In genomic region chr5:100217178-100218035, GRCm38 (mm10) we compare ENCODE assay signal across 8 mouse cellular contexts. TPM values are rescaled to one million over a fixed set of nuclear protein-coding genes. Genes with fewer than 3 reads are reported as not detected.
DNase-seq lines count a peak whose midpoint lies in the region; ATAC-seq and TF ChIP-seq lines count a peak whose summit lies in the region.

No protein-coding gene starts in this region.

- ATAC-seq in forebrain, embryonic 11.5 days (replicated peaks; ENCODE audit: low FRiP score): peak; percentile 70
- ATAC-seq in forebrain, embryonic 15.5 days (replicated peaks): no peak
- ATAC-seq in liver, embryonic 14.5 days (ENCODE audit: insufficient read depth): peak; percentile 68
- no peak for ATAC-seq in erythroblast, adult 5-6 weeks (replicated peaks; ENCODE audit: low FRiP score, poor library complexity, severe bottlenecking)

- no peak for DNase-seq in forebrain, embryonic 11.5 days (ENCODE audit: low spot score)
- DNase-seq in thymus, postnatal 0 days (ENCODE audit: low spot score): peak; percentile 48
- DNase-seq in thymus, postnatal 10 days (ENCODE audit: low spot score in 2 of 2): no peak
- peak in 2 of 3 experiments; percentile 12 to 19 for DNase-seq in liver, embryonic 14.5 days (ENCODE audit: low read depth in 3 of 3, low spot score in 3 of 3)
- DNase-seq in left cerebral cortex, postnatal 10 days (ENCODE audit: extremely low spot score in 1 of 2, low spot score in 2 of 2): no peak
- DNase-seq in cerebellum, postnatal 14 days: no peak

- H3K4me2 ChIP-seq in forebrain, embryonic 11.5 days (ENCODE audit: low read depth, low read length, severe bottlenecking): peak overlapping the region; percentile 29; the same call in 1 of the 2 replicates
- H3K4me2 ChIP-seq in forebrain, embryonic 15.5 days (replicated peaks): no peak overlapping the region
- H3K4me2 ChIP-seq in liver, embryonic 14.5 days (ENCODE audit: low read depth): peak overlapping the region; percentile 40

- no peaks in the 10 kb centered on the region for H3K9me3 ChIP-seq in forebrain, embryonic 11.5 days (ENCODE audit: control insufficient read depth, low read length)
- H3K9me3 ChIP-seq in forebrain, embryonic 15.5 days: no peaks in the 10 kb centered on the region
- no peaks in the 10 kb centered on the region for H3K9me3 ChIP-seq in liver, embryonic 14.5 days (ENCODE audit: control insufficient read depth, low read length)

- no peaks in the 10 kb centered on the region for H3K27me3 ChIP-seq in forebrain, embryonic 11.5 days (ENCODE audit: control insufficient read depth, insufficient read depth, low read length)
- H3K27me3 ChIP-seq in forebrain, embryonic 15.5 days: no peaks in the 10 kb centered on the region
- H3K27me3 ChIP-seq in liver, embryonic 14.5 days (ENCODE audit: control insufficient read depth, insufficient read depth, low read length): no peaks in the 10 kb centered on the region

- no peak overlapping the region for H3K9ac ChIP-seq in forebrain, embryonic 11.5 days (ENCODE audit: low read length)
- H3K9ac ChIP-seq in forebrain, embryonic 15.5 days (replicated peaks): no peak overlapping the region
- no peak overlapping the region for H3K9ac ChIP-seq in liver, embryonic 14.5 days (replicated peaks)

- H3K4me3 ChIP-seq in forebrain, embryonic 11.5 days (ENCODE audit: low read depth, low read length): no peak overlapping the region
- no peak overlapping the region for H3K4me3 ChIP-seq in forebrain, embryonic 15.5 days
- H3K4me3 ChIP-seq in liver, embryonic 14.5 days (ENCODE audit: insufficient read depth in 1 of 2, low read depth in 2 of 2, low read length in 2 of 2): peak overlapping the region in 1 of 2 experiments; percentile 58; a peak in 2 of 4 replicates

- H3K36me3 ChIP-seq in forebrain, embryonic 11.5 days (ENCODE audit: control insufficient read depth, insufficient read depth, low read length): no peaks in the 10 kb centered on the region
- no peaks in the 10 kb centered on the region for H3K36me3 ChIP-seq in forebrain, embryonic 15.5 days
- H3K36me3 ChIP-seq in liver, embryonic 14.5 days (replicated peaks; ENCODE audit: control insufficient read depth, insufficient read depth, low read depth): no peaks in the 10 kb centered on the region

- no peak for TF ChIP-seq CTCF in liver, embryonic 14.5 days (IDR thresholded peaks at IDR 0.05; ENCODE audit: low read depth)

- H3K4me1 ChIP-seq in forebrain, embryonic 11.5 days (replicated peaks; ENCODE audit: control insufficient read depth, insufficient read depth, low read length): 0 out of 2 replicates have a peak, but pooled peaks cover 2% of the 10 kb centered on the region
- 0 out of 2 replicates have a peak, but pooled peaks cover 5% of the 10 kb centered on the region for H3K4me1 ChIP-seq in forebrain, embryonic 15.5 days
- peaks cover 0 to 4% of the 10 kb centered on the region in 2 experiments; a peak in 1 of 4 replicates for H3K4me1 ChIP-seq in liver, embryonic 14.5 days (replicated peaks; ENCODE audit: control insufficient read depth in 2 of 2, insufficient read depth in 2 of 2, low read length in 1 of 2)

- 12% methylated on average over 17 of the region's 17 CpGs for WGBS in forebrain, embryonic 11.5 days
- 20% methylated on average over 17 of the region's 17 CpGs for WGBS in forebrain, embryonic 15.5 days
- 7% methylated on average over 17 of the region's 17 CpGs for WGBS in liver, embryonic 14.5 days (ENCODE audit: insufficient replicate concordance)

- intact Hi-C loops in left cerebral cortex, postnatal 10 days (cut with DNase I): no loop called here

- no peak overlapping the region for H3K27ac ChIP-seq in forebrain, embryonic 11.5 days (ENCODE audit: low read depth, low read length)
- H3K27ac ChIP-seq in forebrain, embryonic 15.5 days (replicated peaks): no peak overlapping the region
- H3K27ac ChIP-seq in liver, embryonic 14.5 days: no peak overlapping the region

- no peak for TF ChIP-seq EP300 in liver, embryonic 14.5 days (IDR thresholded peaks at IDR 0.05; ENCODE audit: low read depth)

RNA-seq across cellular contexts. Expression of gene Tmem150c, which starts 57.8 kb away (rescaled TPM):
- polyA plus RNA-seq in forebrain, embryonic 11.5 days (2014; fragmentation: Nextera tagmentation; extraction: Ambion mirVana): 2.4 TPM in 2 replicates
- polyA plus RNA-seq in forebrain, embryonic 15.5 days (2015; fragmentation: Nextera tagmentation; extraction: Ambion mirVana): 31.8 and 32.1 TPM in 2 replicates
- polyA plus RNA-seq in thymus, postnatal 0 days (2015; fragmentation: Nextera tagmentation; extraction: Ambion mirVana): 8.7 and 9.8 TPM in 2 replicates
- 0.37 and 0.55 TPM in 2 replicates for polyA plus RNA-seq in liver, embryonic 14.5 days (2012; rRNA removed)
- 0.21 and 0.24 TPM in 2 replicates for polyA plus RNA-seq in liver, embryonic 14.5 days (2014; fragmentation: Nextera tagmentation; extraction: Ambion mirVana)
- 0.42 TPM in 1 of 2 replicates, not detected in the other for total RNA-seq in erythroblast, adult 5-6 weeks (2015; ENCODE audit: low replicate concordance)
- 0.28 TPM in 1 of 2 replicates, not detected in the other for total RNA-seq in erythroblast, adult 5-6 weeks (2017; ENCODE audit: low replicate concordance)
- total RNA-seq in left cerebral cortex, postnatal 10 days (2021): 10 to 100 TPM; 67.9 to 80.0 TPM

Comparison
In these comparisons a context has a peak if more than half of its experiments do, and no peak if none do; other contexts are left out.
1. ATAC-seq: peak in forebrain, embryonic 11.5 days (single experiment) and liver, embryonic 14.5 days (single experiment); none in forebrain, embryonic 15.5 days (single experiment) and erythroblast, adult 5-6 weeks (single experiment).
2. DNase-seq: peak in thymus, postnatal 0 days (single experiment) and liver, embryonic 14.5 days (2 of 3); none in forebrain, embryonic 11.5 days (single experiment), thymus, postnatal 10 days (0 of 2), left cerebral cortex, postnatal 10 days (0 of 2) and cerebellum, postnatal 14 days (0 of 2).